ENCODE assay signal across 28 mouse cellular contexts in genomic region chr13:76530867-76531504, GRCm38 (mm10).
DNase-seq lines count a peak whose midpoint lies in the region; ATAC-seq and TF ChIP-seq lines count a peak whose summit lies in the region.
"Had no signal": no experiment of that assay in that cellular context is flagged by ENCODE, and none has a peak within 500 bp of the region (broad histone marks: within the 10 kb centered on the region; RNA-seq: fewer than 3 reads in every experiment).

No protein-coding gene starts in this region.

- no peak overlapping the region for H3K9ac ChIP-seq in embryonic facial prominence, embryonic 11.5 days (replicated peaks; ENCODE audit: low read length)
- H3K9ac ChIP-seq in heart, embryonic 12.5 days: no peak overlapping the region
- no peak overlapping the region for H3K9ac ChIP-seq in heart, adult 2 months (ENCODE audit: low read depth, low read length)
- no peak overlapping the region for H3K9ac ChIP-seq in limb, embryonic 11.5 days (ENCODE audit: low read length)
- no peak overlapping the region for H3K9ac ChIP-seq in embryonic facial prominence, embryonic 13.5 days
- H3K9ac ChIP-seq: limb, embryonic 15.5 days; liver, embryonic 13.5 days had no signal

- intact Hi-C loops in heart, adult 2 months (cut with DNase I): no loop called here

- no peaks in the 10 kb centered on the region for H3K79me2 ChIP-seq in heart, adult 2 months (replicated peaks; ENCODE audit: control insufficient read depth, insufficient read depth, low read length)

- TF ChIP-seq EP300 in heart, adult 2 months (IDR thresholded peaks at IDR 0.05; ENCODE audit: insufficient read depth, low read depth, low read length): no peak

- H3K27me3 ChIP-seq in embryonic facial prominence, embryonic 11.5 days (ENCODE audit: control insufficient read depth, insufficient read depth, low read length): no peaks in the 10 kb centered on the region
- H3K27me3 ChIP-seq in embryonic facial prominence, embryonic 10.5 days (replicated peaks; ENCODE audit: low read depth, poor library complexity, severe bottlenecking): no peaks in the 10 kb centered on the region
- H3K27me3 ChIP-seq in heart, embryonic 12.5 days (replicated peaks): no peaks in the 10 kb centered on the region
- H3K27me3 ChIP-seq in heart, adult 2 months (ENCODE audit: control insufficient read depth, insufficient read depth, low read length): no peaks in the 10 kb centered on the region
- H3K27me3 ChIP-seq in limb, embryonic 11.5 days (ENCODE audit: control insufficient read depth, insufficient read depth, low read length): no peaks in the 10 kb centered on the region
- H3K27me3 ChIP-seq in limb, embryonic 10.5 days (ENCODE audit: low read depth, poor library complexity, severe bottlenecking): no peaks in the 10 kb centered on the region
- no peaks in the 10 kb centered on the region for H3K27me3 ChIP-seq in embryonic facial prominence, embryonic 13.5 days
- H3K27me3 ChIP-seq: CH12.LX; limb, embryonic 15.5 days; liver, embryonic 13.5 days had no signal

- no peak for DNase-seq in embryonic facial prominence, embryonic 11.5 days (ENCODE audit: low spot score)
- no peak for DNase-seq in embryonic facial prominence, embryonic 10.5 days (ENCODE audit: low spot score)
- no peak for DNase-seq in heart, adult 2 months
- DNase-seq in limb, embryonic 11.5 days (ENCODE audit: low spot score): no peak
- DNase-seq in limb, embryonic 10.5 days (ENCODE audit: low spot score): no peak
- DNase-seq: adrenal gland, adult 2 months; adrenal gland, postnatal 36 days; cerebellum, adult 18-20 months; cerebellum, postnatal 10 days; gastrocnemius, postnatal 25 days; heart, adult 18-20 months; heart, postnatal 14 days; kidney, adult 2 months; kidney, postnatal 4 days; liver, embryonic 13.5 days; lung, adult 18-20 months; lung, postnatal 4 days; right cerebral cortex, adult 18-20 months; spleen, adult 18-20 months; thymus, postnatal 14 days had no signal

- no peaks in the 10 kb centered on the region for H3K9me3 ChIP-seq in embryonic facial prominence, embryonic 11.5 days (replicated peaks; ENCODE audit: control insufficient read depth, low read length)
- no peaks in the 10 kb centered on the region for H3K9me3 ChIP-seq in embryonic facial prominence, embryonic 10.5 days
- no peaks in the 10 kb centered on the region for H3K9me3 ChIP-seq in heart, embryonic 12.5 days (replicated peaks)
- H3K9me3 ChIP-seq in limb, embryonic 11.5 days (ENCODE audit: control insufficient read depth, low read length): no peaks in the 10 kb centered on the region
- H3K9me3 ChIP-seq in limb, embryonic 10.5 days (replicated peaks): no peaks in the 10 kb centered on the region
- no peaks in the 10 kb centered on the region for H3K9me3 ChIP-seq in embryonic facial prominence, embryonic 13.5 days
- H3K9me3 ChIP-seq: hindbrain, embryonic 10.5 days; limb, embryonic 15.5 days; liver, embryonic 13.5 days; midbrain, embryonic 10.5 days had no signal

- peak; percentile 56 for ATAC-seq in embryonic facial prominence, embryonic 11.5 days (replicated peaks; ENCODE audit: insufficient number of reproducible peaks, low FRiP score, low TSS enrichment, low read depth)
- peak; percentile 29; the same call in 1 of the 2 replicates for ATAC-seq in heart, embryonic 12.5 days (ENCODE audit: insufficient number of reproducible peaks, low FRiP score)
- peak; percentile 21; the same call in 1 of the 2 replicates for ATAC-seq in limb, embryonic 11.5 days (ENCODE audit: insufficient number of reproducible peaks, low FRiP score, low TSS enrichment, low read depth)
- ATAC-seq in embryonic facial prominence, embryonic 13.5 days (ENCODE audit: insufficient number of reproducible peaks, insufficient read depth, low FRiP score, low TSS enrichment, low read depth): peak; percentile 56; the same call in 1 of the 2 replicates
- ATAC-seq: activated CD4-positive, CD25-positive, alpha-beta regulatory T cell, adult 4 months; lung, postnatal 0 days had no signal

- no peak overlapping the region for H3K27ac ChIP-seq in embryonic facial prominence, embryonic 11.5 days (replicated peaks; ENCODE audit: low read depth, low read length)
- H3K27ac ChIP-seq in embryonic facial prominence, embryonic 10.5 days (replicated peaks): no peak overlapping the region
- no peak overlapping the region for H3K27ac ChIP-seq in heart, embryonic 12.5 days (ENCODE audit: poor library complexity, severe bottlenecking)
- H3K27ac ChIP-seq in heart, adult 2 months: no peak overlapping the region
- H3K27ac ChIP-seq in limb, embryonic 11.5 days (replicated peaks; ENCODE audit: low read depth, low read length): no peak overlapping the region
- no peak overlapping the region for H3K27ac ChIP-seq in limb, embryonic 10.5 days
- H3K27ac ChIP-seq in embryonic facial prominence, embryonic 13.5 days: no peak overlapping the region
- H3K27ac ChIP-seq: hindbrain, embryonic 10.5 days; limb, embryonic 15.5 days; liver, embryonic 13.5 days; midbrain, embryonic 10.5 days had no signal

- no peaks in the 10 kb centered on the region for H3K4me1 ChIP-seq in embryonic facial prominence, embryonic 11.5 days (ENCODE audit: control insufficient read depth, insufficient read depth, low read length)
- 0 out of 2 replicates have a peak, but pooled peaks cover 3% of the 10 kb centered on the region for H3K4me1 ChIP-seq in embryonic facial prominence, embryonic 10.5 days
- no peaks in the 10 kb centered on the region for H3K4me1 ChIP-seq in heart, embryonic 12.5 days (replicated peaks)
- H3K4me1 ChIP-seq in heart, adult 2 months (ENCODE audit: control insufficient read depth, insufficient read depth, low read length): no peaks in the 10 kb centered on the region
- H3K4me1 ChIP-seq in limb, embryonic 11.5 days (ENCODE audit: control insufficient read depth, insufficient read depth, low read length): no peaks in the 10 kb centered on the region
- H3K4me1 ChIP-seq in limb, embryonic 10.5 days: no peaks in the 10 kb centered on the region
- H3K4me1 ChIP-seq in embryonic facial prominence, embryonic 13.5 days: no peaks in the 10 kb centered on the region
- H3K4me1 ChIP-seq: hindbrain, embryonic 10.5 days; limb, embryonic 15.5 days; liver, embryonic 13.5 days; midbrain, embryonic 10.5 days had no signal

- H3K4me2 ChIP-seq in embryonic facial prominence, embryonic 11.5 days (ENCODE audit: low read depth, low read length): no peak overlapping the region
- no peak overlapping the region for H3K4me2 ChIP-seq in heart, embryonic 12.5 days
- H3K4me2 ChIP-seq in limb, embryonic 11.5 days (ENCODE audit: low read depth, severe bottlenecking): no peak overlapping the region
- H3K4me2 ChIP-seq in embryonic facial prominence, embryonic 13.5 days: no peak overlapping the region
- H3K4me2 ChIP-seq: limb, embryonic 15.5 days; liver, embryonic 13.5 days had no signal

- WGBS in embryonic facial prominence, embryonic 11.5 days: 89% methylated on average over 3 of the region's 3 CpGs
- 86% methylated on average over 3 of the region's 3 CpGs for WGBS in embryonic facial prominence, embryonic 10.5 days
- 80% methylated on average over 3 of the region's 3 CpGs for WGBS in heart, embryonic 12.5 days
- 83% methylated on average over 3 of the region's 3 CpGs for WGBS in heart, adult 2 months
- 79% methylated on average over 3 of the region's 3 CpGs for WGBS in limb, embryonic 11.5 days
- 91% methylated on average over 3 of the region's 3 CpGs for WGBS in limb, embryonic 10.5 days
- WGBS in embryonic facial prominence, embryonic 13.5 days: 90% methylated on average over 3 of the region's 3 CpGs

- H3K36me3 ChIP-seq in embryonic facial prominence, embryonic 11.5 days (replicated peaks; ENCODE audit: control insufficient read depth, insufficient read depth, low read depth, low read length): no peaks in the 10 kb centered on the region
- no peaks in the 10 kb centered on the region for H3K36me3 ChIP-seq in embryonic facial prominence, embryonic 10.5 days (replicated peaks)
- no peaks in the 10 kb centered on the region for H3K36me3 ChIP-seq in heart, embryonic 12.5 days
- H3K36me3 ChIP-seq in heart, adult 2 months (ENCODE audit: control insufficient read depth, insufficient read depth, low read length): no peaks in the 10 kb centered on the region
- H3K36me3 ChIP-seq in limb, embryonic 11.5 days (ENCODE audit: control insufficient read depth, insufficient read depth, low read length): no peaks in the 10 kb centered on the region
- no peaks in the 10 kb centered on the region for H3K36me3 ChIP-seq in limb, embryonic 10.5 days
- H3K36me3 ChIP-seq in embryonic facial prominence, embryonic 13.5 days: no peaks in the 10 kb centered on the region
- H3K36me3 ChIP-seq: hindbrain, embryonic 10.5 days; limb, embryonic 15.5 days; liver, embryonic 13.5 days; midbrain, embryonic 10.5 days had no signal

- TF ChIP-seq POLR2A in heart, adult 2 months (IDR thresholded peaks at IDR 0.05; ENCODE audit: insufficient read depth, low read depth, low read length): no peak

- no peak overlapping the region for H3K4me3 ChIP-seq in embryonic facial prominence, embryonic 11.5 days (ENCODE audit: low read depth, low read length)
- H3K4me3 ChIP-seq in embryonic facial prominence, embryonic 10.5 days: no peak overlapping the region
- no peak overlapping the region for H3K4me3 ChIP-seq in heart, embryonic 12.5 days
- no peak overlapping the region for H3K4me3 ChIP-seq in heart, adult 2 months
- no peak overlapping the region for H3K4me3 ChIP-seq in limb, embryonic 11.5 days (ENCODE audit: low read depth, low read length)
- no peak overlapping the region for H3K4me3 ChIP-seq in limb, embryonic 10.5 days
- no peak overlapping the region for H3K4me3 ChIP-seq in embryonic facial prominence, embryonic 13.5 days
- H3K4me3 ChIP-seq: hindbrain, embryonic 10.5 days; limb, embryonic 15.5 days; liver, embryonic 13.5 days; midbrain, embryonic 10.5 days had no signal

- TF ChIP-seq CTCF in heart, adult 2 months (IDR thresholded peaks at IDR 0.05): no peak
